Mouse (Mus musculus) urinary bladder, postnatal 4 days (tissue): ENCODE results near the gene Pilra.

Source experiments
- DNase-seq, 2 experiments: peaks; one replicate each; pipeline ENCODE4 v3.0.0; 2021 to 2022; ENCODE audit warnings: low spot score in 2 of 2

Pilra gene

DNA sequence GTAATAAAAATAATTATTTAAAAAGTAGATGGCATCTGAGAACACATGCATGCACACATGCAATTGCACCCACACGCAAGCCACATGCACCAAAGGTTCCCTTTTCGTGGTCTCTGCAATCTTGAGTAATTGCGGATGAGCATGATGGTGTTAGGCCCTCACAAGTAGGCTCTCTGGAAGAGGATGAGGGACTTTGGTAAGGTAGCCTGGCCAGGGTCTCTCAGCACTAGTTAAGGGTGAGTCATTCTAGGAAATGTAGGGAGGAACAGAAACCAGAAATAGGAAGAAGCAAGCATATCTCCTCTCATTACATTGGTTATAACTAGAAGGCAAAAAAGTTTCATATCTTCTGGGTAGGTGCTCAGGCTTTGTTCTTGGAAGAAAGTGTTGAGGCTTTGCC is 11.1 kb downstream of the Pilra start:
- peak in 1 of 2 experiments; percentile 5 for DNase-seq

DNA sequence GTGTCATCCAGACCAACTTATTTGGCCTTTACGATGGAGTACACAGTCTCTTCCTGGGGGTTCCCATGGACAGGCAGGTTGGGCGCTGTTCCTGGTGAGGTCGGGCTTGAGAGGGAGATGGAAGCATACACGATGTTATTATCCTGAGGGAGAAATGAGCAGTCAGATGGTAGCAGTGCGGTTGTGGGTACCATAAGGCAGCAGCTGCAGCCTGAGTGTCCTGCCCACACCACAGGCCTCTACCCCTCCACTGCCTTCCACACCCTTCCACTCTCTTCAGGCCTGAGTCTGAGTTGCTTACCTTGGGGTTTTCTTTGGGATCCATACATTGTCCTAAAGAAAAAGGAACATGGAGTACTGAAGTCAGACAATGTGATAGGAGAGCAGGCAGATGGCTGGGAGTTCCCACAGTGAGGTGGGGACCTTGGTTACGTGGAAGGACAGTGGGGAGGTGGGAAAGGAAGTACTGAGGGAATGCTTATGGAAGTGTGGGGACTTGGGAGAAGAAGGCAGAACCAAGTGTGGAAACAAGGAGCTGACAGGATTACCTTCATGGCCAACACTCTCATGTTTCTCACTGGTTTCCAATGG is 12.5 kb downstream of the Pilra start:
- peak in 1 of 2 experiments; percentile 52 for DNase-seq

DNA sequence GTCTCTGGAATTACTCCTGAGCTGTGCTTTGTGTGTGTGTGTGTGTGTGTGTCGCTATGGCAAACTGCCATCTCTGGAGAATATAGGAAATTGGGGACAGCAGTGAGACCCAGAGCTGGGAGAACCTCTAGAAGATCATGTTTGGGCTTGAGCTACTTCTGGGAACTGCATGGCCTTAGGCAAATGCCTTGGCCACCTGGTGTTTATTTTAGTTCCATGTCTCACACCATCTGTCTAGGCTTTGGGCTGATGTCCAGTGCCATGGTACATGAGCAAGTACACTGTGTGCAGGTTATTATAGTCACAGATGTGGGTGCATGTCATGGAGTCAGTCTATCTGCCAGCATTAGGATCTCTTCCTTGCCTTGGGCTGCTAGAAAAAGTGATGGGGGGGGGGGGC is 13.5 kb downstream of the Pilra start:
- DNase-seq: peak in 1 of 2 experiments; percentile 13

DNA sequence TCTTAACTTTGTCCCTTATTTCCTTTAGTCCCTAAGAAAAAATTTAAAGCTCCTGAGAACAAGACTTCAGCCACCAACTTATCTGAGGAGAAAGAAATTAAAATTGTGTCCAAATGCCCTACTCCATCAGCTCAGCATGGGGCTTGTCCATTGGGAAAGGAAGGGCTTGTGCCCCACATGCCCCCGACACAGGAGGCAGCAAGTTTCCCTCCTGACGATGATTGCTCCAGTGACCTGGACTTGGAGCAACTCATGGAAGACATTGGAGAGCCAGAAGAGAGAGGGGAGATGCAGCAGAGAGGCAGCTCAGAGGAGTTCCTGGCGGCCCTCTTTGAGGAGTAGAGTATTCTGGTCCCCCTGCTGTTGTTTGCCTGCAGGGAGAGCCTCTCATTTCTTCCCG is 14.0 kb downstream of the Pilra start:
- no peak for DNase-seq

DNA sequence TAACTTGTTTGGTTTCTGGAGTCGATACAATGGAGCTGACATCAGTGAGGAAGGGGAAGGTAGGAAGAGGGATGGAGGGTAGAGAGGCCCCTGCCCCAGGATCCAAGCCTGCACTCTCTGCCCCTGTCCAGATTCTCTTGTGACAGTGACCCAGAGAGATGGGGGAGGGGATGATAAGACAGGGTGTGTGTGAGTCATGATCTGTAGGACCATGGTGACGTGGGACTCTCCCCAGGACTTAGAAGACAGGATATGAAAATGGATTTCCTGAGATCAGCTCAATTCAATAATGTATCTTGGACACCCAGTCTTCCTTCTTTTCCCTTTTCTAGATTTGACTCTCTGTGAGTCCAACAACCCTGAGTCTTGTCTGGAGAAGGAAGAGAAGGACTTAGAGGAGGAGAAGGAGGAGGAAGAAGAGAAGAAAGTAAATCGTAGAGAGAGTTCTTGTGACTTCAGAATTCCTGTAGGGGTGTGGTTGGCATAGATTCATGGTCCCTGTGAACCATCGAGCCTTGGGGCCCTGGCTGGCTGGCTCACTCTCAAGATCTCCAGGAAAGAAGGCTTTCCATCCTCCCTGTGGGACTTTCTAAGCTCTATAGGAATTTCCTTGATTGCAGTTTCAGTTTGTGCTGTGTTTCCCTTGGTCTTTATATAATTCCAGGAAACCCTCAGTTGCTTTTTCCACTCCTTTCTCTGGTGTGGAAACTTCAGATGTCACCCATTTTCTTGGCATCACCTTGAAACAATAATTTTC is 18.4 kb downstream of the Pilra start:
- peak in 1 of 2 experiments; percentile 20 for DNase-seq

DNA sequence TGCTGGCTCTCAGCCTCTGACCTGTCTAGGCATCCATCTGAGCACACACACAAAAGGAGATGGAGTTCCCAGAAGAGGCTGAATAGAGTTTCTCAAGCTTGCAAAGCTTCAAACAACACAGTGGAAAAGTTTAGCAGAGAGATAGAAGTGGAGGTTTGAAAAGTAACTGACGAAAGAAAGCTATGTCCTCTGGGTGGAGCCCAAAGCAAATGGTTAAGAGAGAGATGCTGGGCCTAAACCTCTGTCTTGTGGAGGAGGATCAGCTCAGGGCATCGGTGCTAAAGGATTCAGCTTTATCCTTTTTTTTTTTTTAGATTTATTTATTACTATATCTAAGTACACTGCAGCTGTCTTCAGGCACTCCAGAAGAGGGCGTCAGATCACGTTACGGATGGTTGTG is 27.8 kb downstream of the Pilra start:
- DNase-seq: peak in 1 of 2 experiments; percentile 6

DNA sequence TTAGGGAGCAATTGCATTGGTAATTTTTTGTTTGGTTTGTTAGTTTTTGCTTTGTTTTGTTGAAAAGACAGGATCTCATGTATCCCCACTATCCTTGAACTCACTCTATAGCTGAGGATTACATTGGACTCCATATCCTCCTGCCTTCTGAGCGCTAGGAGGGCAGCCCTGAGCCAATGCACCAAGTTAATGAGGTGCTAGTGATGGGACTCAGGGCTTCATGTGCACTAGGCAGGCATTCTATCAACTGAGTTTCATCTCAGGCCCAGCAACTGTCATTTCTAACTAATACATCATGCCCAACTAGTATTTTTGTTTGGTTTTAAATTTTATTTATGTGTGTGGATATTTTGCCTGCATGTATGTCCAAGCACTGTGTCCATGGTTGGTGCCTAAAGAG is 29.9 kb downstream of the Pilra start:
- DNase-seq: no peak

DNA sequence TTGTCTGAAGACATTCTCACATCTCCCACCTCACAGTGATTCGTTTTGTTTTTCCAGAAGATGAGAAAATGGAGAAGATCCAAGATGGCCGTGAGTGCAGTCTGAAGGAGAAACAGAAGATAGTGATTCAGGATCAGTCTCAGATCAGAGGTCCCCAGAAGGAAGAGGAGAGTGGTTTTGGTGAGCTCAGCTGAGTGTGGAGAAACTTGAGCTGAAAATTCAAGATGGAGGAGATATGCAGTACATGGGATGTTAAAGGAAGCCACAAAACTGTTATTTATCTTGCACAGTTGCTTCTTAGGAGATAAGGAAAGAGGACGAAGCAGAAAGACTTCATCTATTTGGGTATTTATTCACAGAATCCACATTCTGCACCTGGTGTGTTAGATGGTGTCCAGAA is 35.2 kb downstream of the Pilra start:
- no peak for DNase-seq

DNA sequence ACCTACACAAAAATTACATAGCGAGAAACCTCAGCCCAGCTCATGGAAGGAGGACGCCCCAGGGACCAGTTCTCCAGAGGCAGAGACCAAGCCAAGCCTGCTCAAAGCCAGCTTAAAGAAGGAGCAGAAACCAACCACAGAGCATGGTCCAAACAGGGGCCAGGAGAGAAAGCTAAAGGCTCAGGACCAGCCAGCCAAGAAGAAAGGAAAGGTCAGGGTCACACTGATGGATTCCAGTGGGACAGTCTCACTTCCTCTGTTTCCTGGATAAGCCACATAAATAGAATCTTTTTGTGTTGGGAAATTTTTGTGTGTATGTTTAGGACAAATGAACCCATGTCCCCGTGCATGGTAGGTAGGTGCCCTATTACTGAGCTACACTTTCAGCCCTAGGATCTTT is 39.5 kb downstream of the Pilra start:
- DNase-seq: no peak

DNA sequence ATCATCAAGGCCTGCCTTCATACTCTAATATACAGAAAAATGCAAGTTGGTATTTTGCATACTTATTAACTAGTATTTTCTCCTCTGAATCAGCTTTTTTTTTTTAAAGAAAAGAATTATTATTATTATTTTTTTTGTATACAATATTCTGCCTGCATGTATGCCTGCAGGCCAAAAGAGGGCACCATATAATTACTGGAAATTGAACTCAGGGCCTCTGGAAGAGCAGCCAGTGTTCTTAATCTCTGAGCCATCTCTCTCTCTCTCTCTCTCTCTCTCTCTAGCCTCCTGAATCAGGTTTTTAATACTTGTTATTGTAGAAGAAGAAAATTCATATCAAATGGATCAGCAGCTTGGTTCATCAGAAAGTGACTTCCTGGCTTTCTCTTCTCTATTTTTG is 44.5 kb downstream of the Pilra start:
- no peak for DNase-seq

DNA sequence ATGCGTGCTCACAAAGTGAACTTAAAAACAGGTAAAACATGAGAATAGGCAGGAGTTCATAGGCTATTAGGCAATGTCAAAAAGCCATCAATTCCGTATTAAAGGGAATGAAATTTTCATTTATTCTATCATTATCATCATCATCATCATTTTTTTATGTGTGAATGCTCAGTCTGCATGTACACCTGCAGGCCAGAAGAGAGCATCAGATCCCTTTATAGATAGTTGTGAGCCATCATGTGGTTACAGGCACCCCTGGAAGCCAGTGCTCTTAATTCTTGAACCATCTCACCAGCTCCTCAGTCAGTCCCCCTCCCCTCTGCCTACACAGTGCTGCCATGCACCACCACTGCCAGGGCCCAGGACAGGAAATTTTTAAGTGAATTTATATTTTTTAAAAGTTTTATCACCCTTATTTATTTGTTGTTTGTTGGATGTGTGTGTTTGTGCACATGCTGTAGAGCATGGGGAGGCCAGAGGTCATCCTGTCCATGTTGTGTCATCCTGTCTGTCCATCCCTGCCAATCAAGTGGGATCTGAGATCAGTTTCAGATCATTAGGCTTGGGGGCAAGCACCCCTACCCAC is 47.0 kb downstream of the Pilra start:
- no peak for DNase-seq

DNA sequence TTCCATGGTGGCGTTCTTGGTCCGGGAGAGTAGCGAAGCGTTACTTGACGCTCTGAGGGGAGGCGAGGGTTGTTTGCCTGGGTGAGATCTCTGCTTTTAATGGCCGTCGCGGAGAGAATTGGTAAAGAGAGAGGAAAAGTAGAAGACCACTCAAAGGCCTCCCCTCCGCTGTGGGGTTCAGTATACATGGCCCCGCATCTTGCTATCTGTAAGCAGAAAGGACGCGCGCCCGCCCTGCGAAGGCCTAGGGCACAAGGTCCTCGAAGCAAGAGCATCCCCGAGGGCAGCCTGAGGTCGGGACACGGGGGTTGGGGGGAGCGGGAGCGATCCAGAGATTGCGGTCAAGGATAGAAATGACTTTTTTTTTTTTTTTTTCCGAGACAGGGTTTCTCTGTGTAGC is 47.9 kb downstream of the Pilra start:
- no peak for DNase-seq

DNA sequence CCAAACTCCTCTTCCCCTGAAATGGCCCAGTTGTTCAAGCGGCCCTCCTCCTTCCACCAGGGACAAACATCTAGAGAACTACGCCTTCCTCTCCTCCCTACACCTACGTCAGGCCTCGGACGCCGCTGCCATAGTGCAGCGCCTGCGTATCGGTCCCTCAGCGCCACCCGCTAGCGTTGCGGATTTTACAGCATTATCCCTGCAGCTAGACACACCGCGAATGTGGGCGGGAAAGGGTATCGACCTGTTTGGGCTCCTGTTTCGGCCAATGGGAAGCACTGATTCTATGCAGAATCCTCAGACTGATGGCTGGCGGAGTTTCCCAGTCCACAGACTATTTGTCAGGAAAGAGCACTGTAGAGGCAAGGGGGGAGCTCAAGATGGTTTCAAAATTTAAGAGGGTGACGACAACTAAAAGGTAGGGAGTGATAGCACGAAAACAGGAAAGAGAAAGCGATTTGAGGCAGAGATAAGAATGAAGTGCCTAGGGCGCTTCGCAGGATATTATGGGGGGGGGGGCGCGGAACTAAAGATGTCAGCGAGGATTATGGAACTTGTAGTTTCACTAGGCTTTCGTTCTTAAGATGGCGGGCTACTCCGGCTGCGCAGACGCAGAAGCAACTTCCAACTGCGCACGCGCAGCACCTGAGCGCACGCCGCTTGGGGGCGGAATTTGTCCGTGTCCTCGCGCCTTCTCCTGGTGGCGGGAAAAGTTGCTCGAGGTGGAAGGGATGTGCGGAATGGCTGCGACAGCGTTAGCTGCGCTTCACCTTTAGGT is 48.7 kb downstream of the Pilra start, which contains the start of the genes Mepce and Zcwpw1:
Gene Mepce, minus strand, starts transcription at position 505 of the 778 bp plus-strand sequence.
Gene Zcwpw1, plus strand, starts transcription at position 648 of the 778 bp plus-strand sequence.
- DNase-seq: peak; percentile 95 to 96

DNA sequence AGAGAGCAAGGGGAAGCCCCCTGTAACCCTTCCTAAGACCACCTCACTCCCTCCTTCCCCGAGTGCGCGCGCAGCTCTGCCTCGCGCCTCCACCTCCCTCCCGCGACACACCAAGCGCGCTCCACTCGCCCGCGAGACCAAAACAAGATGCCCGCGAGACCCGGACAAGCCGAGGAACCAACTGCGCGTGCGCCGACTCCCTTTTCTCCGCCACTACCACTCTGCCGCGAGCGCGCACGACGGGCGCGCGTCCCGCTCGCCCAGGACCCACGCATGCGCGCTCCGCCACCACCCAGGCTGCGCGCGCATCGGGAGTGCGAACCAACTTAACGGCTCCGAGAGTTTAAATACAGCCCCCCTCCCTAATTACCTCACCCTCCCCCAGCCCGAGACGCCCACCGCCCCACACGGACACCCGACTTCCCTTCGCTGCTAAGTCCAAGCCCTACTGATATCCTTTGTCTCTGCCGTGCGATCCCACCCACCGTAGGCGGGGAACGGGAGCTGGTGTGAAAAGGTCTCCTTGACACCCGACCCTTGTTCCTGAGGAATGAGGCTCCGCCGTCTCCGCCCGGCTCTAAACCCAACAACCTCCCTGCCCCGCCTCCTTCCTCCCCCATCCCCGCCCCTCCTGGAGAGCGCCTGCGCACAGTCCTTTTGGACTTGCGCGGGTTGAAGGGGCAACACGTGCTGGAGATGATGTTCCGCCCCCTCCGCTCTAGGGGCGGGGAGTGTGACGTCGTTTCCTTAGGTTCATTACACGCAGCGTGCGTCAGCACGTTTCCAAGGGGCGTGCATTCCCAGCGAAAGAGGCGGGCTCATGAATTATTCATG is 49.8 kb downstream of the Pilra start:
- DNase-seq: peak; percentile 99

DNA sequence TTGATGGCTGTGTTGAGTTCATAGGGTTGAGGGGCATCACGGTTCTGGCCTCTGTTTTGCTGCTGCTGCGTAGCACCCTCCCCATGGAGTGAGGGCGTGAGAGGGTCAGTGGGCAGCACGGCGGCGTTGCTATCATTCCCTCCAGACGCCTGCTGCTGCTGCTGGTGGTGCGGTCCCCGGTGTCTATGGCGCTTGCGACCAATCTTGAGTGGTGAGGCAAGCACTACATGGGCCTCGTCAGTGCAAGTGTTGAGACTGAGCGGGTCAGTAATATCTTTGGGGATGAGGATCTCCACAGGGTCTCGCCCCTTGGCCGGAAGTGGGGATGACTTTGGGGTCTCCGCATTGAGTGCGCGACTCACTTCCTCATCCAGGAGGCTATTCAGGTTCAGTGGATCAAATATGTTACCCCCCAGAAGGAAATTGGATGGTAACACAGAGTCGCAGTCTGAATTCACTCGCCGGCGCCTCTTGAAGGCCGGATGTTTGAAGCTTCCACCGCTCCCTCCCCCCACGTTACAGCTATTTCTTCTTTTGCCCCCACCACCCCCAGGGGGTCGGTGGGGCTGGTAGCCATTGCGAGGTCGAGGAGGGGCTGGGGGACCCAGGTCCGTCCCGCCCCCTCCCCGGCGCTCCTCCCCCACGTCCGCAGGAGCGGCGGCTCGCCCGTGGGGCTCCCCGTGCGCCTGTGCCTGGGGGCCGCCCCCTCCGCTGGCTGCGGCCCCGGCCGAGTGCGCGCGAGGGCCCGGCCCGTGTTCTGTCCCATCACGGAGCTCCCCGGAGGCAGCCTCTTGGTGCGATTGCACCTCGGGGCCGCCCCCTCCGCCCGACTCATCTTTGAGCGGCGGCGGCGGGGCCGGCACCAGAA is 50.7 kb downstream of the Pilra start:
- no peak for DNase-seq

DNA sequence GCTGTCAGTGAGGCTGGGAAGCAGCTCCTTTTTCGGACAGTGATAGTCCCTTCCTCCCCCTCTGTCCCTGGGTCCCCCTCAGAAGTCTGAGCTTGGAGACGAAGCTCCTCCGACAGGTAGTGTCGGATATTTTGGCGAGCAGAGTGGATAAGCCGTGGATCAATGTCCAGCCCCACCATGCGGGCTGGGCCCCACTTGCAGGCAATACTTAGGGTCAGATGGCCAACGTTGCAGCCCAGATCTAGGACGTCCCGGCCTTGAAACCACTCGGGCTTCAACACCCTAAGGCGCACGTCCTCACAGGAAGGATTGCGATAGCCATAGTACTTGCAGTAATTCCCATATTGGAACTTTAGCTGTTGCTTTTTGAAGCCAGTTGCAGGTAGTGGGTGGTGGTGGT is 51.5 kb downstream of the Pilra start:
- no peak for DNase-seq

DNA sequence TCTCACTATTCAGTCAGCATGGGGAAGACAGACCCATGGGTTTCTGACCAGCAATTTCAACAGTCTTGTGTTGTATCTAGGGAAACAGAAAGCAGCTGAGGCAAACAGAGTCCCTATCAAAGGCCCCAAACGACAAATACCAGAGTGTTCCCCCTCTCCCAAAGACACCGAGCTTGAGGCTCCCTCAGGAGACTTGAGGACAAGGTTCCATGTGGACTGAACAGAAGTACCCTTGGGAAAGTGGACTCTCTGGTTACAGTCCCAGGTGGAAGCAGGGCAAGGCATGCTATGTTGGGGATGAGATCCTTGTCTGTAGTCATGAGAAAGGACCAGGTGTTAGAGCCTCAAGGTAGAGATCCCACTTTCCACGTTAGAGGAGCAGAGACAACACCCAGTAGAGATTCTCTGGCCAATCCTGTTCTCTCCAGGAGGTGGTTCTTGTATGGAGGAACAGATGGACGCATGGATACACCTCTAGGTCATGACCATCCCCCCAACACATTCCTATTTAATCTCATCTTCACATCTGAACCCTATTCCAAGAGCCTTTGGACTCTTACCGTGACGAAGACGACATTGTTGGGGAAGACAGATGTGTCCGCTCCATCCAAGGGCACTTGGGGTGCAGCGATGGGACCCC is 52.1 kb downstream of the Pilra start:
- no peak for DNase-seq

DNA sequence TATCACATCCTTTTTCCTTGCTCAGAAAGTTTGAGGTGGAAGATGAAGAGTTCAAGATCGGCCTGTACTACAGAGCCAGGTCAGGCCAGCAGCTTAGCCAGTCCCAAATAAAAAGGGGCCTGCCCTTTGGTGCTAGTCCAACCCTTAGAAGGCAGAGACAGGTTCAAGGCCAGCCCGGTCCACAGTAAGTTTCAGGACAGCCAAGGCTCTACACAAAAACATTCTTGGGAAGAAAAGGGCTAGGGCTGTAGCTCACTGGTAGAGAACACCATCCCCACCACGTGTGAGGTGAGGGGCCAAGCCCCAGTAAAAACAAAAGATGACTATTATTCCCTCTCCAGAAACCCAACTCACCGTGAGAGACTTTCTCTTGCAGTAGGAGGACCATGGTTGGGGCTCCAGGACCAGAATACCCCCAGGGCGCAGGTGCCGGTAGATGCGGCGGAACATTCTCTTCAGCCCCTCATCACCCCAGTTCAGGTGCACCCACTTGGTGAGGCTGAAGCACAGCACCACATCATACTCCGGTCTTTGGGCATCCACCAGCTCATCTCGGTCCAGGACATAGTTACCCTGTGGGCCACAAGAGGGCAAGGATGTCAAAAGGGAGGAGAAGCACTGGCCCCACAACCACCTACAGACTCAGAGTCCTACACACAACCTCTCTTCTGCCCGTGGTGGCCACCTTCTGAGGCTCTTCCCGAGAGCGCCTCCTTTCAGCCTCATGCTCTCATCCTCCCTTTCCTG is 53.1 kb downstream of the Pilra start:
- no peak for DNase-seq

DNA sequence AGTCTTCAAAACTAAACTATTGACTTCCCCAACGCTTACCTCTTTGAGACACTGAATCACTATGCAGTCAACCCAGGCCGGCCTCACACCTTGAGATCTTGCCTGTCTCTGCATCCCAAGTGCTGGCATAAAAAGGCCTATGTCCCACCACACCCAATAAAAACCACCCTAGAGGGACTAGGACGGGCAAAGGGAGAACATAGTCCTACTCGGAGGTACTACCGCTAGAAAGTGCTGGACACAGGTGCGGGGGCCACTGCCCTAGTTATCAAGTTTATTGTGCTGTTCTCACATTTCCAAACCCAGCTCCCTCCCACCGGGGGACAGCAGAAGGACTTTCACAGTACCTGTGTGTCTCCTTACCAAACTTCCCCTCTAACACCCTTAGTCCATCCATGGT is 54.4 kb downstream of the Pilra start:
- DNase-seq: no peak
